Mouse (Mus musculus) cerebellum, postnatal 4 days (tissue): ENCODE measurements at regions not wholly inside any gene's neighbourhood (a gene's known extent, or its start where the extent isn't known, plus 50 kb on each side); places are given as distances from the start of the nearest gene placed in this dataset.
"Not testable (repeated sequence)": the region's sequence is repeated elsewhere in the genome, so short reads cannot be mapped to it uniquely, and the experiment has no call there.

ENCODE experiments used
- DNase-seq, 2 experiments: peaks; one replicate each; pipeline ENCODE4 v3.0.0; 2022; ENCODE audit warnings: low spot score in 2 of 2, mixed read lengths in 1 of 2

DNA sequence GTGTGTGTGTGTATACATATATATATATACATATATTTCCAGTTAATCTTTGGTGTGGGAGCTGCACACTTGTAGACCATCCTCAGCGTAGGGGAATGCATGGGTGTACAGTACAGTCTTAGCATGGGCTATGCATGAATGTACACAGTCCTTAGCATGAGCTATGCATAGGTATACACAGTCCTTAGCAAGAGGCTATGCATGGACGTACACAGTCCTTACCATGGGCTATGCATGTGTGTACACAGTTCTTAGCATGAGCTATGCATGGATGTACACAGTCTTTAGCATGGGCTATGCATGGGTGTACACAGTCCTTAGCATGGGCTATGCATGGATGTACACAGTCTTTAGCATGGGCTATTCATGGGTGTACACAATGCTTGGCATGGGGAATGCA lies 70.5 kb downstream of the Rchy1 start:
- DNase-seq: no peak

DNA sequence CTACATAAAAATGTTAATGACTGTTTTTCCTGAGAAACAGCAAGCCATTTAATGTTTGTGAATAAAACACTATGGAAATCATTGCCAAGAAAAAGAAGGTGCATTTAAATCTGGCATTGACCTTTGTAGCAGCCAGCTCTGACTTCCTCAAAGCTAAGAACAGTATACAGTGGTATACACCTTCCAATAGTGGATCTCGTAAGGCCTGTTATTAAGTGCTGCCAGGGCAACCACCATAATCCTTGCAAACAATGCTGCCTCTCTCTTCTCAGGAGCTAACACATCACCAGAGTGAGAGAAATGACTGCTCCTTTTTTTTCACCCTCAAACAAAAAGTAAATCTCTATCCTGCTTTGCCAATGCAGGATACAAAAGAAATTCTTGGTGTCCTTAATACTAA lies 81.1 kb downstream of the Rchy1 start:
- no peak for DNase-seq

DNA sequence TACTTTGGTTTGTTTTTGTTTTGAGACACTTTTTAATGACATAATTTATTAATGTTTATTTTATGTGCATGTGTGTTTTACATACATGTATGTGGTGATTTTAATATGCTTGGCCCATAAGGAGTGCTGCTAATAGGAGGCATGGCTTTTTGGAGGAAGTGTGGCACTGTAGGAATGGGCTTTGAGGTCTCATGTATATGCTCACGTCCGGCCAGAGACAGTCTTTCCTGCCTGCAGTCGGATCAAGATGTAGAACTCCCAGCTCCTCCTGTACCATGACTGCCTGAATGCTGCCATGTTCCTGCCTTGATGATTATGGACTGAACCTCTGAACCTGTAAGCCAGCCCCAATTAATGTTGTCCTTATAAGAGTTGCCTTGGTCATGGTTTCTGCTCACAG lies 82.6 kb downstream of the Rchy1 start:
- no peak for DNase-seq

DNA sequence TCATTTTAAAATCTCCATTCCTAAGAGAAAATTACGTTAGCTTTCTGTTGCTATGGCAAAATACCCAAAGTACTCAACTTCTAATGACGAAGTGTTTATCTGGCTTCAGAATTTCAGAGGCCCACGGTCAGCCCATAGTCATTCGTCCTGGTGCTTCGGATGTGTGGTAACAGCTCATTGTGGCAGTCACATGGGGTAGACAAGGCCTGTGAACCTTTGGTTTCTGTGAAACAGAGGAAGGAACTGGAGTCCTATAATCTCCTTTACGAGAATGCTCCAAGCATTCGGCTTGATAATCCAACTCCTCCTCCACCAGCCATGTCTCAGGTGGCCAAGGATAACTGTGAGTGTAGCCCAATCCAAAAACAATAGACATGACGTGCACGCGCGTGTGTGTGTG lies 84.2 kb downstream of the Rchy1 start:
- DNase-seq: no peak

DNA sequence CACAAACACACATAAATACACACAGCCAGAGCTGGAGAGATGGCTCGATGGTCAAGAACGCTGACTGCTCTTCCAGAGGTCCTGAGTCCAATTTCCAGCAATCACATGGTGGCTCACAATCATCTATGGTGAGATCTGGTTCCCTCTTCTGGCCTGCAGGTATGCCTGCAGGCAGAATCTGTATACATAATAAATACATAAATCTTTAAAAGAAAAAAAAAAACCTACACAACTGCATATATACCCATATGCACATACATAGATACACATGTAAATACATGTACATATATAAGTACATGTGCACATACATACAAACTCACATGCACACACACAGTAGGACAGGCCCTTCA lies 86.2 kb downstream of the Rchy1 start:
- DNase-seq: no peak

DNA sequence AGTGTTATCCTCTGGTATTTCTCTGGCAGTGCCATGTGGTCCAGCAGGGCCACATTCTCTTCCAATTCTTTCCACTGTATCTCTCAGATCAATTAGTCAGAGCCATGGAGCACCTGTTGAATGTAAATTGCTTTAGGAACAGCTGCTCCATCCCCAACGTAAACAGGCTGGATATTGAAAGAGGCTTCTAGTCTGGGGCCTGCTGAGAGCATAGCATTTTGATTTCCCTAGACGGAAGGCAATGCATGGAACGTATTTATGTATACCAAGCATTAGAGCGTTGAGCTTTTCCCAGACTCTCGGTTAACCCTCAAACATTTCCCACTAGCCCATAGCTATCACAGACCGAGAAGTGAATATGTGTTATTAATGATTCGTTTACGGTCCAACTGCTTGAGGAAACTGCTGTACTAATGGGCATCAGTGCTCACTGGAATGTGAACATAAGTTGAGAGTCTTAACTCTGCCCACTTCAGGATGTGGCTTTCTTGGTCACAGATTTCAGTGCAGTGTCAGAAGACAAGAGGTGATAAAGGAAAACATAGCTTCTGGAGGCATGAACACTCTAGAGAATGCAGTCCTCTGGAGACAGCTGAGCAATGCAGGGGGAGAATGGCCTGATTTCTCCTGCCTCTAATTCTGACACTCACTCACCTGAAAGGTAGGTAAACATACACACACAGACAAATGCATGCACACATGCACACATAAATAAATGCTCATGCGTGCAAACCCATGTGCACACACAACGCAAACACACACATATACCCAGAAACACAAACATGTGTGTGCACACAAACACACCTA lies 86.8 kb downstream of the Rchy1 start:
- DNase-seq: no peak

DNA sequence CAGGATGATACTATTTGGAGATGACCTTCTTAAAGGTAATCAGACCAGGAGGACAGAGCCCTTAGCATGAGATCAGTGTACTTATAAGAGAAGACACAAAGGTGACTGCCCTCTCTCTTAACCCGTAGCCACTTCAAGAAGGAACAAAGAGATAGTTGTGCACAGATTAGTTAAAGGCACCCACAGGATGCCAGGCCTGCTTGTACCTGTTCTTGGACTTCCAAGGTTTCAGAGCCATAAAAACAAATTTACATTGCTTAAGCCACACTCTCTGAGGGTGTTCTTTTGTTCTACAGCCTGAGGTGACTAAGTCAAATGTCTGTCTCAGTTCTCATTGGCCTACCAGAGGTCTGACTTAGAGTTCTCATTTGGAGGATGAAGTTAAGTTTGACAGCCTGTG lies 90.1 kb downstream of the Rchy1 start:
- no peak for DNase-seq

DNA sequence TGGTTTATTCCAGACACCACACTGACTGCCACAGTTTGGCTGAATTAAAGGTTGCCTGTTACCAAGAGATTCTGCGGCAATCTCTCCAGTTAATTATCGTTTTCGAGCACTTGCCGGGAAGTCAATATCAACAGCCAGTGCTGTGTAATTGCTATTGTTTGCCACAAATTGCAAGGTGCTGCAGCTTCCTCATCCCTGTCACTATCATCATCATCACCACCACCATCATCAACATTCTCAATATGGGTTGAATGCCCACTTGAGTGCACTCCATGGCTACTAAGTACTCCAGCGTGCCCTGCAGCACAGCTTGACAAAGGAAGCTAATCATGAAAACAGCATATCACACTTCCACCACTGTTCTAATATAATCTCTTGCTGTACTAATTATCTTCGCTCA lies 93.1 kb downstream of the Rchy1 start:
- no peak for DNase-seq

DNA sequence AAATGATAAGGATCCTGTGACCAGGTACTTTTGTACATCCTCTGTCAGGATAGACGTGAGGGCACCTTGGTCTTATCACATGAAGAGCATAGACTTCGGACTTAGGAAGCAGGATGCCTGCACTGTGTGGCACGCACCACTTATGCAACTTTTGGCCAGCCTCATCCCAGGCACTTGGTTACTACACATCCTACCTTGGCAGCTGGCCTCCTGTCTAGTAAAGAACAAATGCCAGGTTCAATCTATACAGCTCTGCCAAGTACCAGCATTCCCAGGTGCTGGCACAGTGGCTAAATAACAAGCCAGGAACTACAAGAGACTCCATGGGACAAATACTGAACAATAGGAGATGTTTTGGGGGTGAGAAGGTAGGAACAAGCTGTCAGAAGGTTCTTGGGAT lies 96.7 kb downstream of the Rchy1 start:
- no peak for DNase-seq

DNA sequence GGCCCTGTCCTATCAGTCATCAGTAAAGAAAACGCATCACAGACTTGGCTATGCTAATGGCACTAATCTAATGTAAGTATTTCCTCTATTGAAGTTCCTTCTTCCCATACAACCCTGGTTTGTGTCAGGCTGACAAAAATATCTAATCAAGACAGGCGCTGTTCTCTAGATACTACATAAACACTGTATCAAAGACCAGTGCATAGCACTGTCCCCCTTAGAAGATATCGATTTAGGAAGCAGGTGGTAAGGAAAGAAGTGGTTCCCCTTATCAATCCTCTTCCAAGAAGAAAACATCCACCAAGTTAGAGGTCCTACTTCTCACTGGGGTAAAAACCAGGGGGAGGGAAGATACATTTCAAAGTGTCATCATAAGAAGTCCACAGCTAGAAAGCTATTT lies 97.5 kb downstream of the Rchy1 start:
- DNase-seq: no peak

DNA sequence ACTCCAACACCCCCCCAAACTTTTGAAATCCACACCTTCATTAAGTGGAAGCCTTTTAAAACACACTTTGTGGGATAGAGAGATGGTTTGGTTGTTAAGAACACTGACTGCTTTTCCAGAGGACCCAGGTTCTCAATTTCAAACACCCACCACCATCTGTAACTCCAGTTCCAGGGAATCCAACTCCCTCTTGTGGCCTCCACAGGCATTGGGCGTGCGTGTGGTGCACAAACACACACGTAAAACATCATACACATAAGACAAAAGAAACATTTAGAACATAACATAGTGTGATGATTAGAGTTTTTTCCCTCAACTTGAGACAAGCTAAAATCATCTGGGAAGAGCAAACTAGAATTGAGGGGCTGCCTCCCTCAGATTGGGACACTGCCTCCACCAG lies 100.0 kb downstream of the Rchy1 start:
- DNase-seq: no peak

DNA sequence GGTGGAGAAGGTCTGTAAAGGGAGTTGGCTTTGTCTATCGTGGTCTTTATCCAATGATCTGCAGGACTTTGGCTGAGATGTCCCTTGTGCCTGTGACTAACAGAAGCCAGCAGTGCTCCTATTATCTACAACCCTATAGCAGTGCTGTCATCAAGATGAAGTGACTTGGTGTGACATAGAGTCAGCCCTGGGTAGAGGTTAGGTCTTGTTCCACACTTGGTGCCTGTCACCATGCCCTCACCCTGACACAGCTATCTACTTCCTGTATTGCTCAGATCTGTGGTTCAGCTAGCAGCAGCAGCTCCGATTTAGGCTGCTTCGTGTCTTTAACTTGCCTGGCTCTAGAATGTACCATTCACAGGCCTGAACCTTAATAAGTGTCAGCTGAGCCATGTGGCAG lies 100.6 kb downstream of the Rchy1 start:
- DNase-seq: no peak

DNA sequence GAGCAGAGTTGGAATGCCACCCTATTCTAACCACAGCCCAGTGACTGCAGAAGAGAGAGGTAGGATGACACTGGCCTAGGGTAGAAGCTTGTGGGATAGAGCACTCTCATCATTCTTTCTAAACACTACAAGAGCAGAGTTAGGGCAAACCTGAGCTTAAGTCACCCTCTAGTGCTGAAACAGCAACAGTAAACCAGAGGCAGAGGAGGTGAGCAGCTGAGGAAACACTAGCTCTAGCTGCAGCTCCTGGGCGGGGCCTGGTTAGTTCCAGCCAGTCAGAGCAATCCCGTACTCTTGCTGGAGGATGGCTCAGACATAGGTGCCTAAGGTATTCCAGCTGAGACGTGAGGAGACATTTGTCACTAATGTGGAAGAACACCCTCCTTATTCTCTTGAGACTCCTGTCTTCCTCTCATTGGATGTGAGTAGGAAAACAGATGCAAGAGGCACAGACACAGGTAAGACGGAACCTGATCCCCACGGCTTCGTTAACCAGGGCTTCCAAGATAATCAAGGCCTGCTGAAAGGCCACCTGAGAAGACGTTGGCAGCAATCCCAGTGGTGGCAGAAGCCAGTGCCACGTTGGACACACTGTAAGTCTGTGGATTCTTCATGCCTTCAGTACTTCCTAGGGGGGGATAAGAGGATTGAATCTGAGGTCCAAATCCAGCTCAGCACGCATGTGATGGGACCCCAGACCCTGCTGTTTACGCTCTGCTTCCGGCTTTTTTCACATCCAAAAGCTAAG lies 101.3 kb downstream of the Rchy1 start:
- no peak for DNase-seq

DNA sequence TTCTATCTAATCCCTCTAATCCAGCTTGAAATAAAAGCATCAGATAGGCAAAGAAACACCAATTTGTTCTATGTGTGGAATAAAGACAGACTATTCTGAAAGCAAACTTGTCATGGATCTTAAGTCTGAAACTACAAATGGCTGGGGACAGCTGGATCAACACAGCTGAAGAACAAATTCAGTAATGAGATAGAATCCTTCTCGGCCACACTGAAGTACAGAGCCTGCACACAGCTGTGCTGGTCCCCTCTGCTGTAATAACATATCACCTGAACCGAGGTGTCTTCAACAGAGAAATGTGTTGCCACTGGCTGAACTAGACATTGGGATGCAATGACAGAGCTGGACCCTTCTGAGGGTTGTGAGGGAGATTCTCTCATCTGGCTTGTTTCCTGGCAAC lies 102.4 kb downstream of the Rchy1 start:
- DNase-seq: no peak

DNA sequence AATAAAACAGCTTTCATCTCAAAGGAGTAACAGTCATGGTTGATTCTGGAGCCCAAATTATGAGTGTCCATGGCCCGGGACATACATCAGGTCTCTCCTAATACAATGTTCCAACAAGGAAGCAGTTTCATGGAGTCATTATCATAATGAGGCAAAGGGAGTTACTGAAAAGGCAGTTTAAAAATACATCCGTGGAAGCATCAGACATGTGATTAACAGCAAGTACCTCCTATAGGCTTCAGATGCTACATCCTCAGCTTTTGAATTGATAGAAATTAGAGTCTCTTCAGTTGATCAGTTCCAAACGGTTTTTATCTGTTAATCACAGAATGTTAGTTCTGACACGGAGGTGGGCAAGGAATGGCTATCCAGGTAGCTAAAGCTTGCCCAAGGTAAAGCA lies 110.5 kb downstream of the Rchy1 start:
- DNase-seq: no peak

DNA sequence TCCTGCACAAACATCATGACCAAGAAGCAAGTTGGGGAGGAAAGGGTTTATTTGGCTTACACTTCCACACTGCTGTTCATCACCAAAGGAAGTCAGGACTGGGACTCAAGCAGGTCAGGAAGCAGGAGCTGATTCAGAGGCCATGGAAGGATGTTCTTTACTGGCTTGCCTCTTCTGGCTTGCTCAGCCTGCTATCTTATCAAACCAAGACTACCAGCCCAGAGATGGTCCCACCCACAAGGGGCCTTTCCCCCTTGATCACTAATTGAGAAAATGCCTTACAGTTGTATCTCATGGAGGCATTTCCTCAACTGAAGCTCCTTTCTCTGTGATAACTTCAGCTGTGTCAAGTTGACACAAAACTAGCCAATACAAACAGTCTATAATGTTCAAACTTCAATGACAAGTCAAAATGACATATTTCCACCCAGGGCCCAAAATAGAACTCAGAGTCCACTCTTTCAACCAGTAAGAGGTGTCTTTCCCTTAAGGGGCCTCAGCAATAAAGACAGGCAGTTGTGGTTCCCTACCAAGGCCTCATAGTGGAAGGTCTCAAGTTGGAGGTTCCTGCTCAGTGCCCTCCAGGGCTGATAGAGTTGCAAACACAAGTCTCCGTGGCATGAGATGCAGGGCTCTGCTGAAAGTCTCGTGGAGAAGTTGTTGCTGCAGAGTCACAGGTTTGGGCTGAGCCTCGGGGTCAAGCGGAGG lies 111.9 kb downstream of the Rchy1 start:
- not testable (repeated sequence) for DNase-seq

DNA sequence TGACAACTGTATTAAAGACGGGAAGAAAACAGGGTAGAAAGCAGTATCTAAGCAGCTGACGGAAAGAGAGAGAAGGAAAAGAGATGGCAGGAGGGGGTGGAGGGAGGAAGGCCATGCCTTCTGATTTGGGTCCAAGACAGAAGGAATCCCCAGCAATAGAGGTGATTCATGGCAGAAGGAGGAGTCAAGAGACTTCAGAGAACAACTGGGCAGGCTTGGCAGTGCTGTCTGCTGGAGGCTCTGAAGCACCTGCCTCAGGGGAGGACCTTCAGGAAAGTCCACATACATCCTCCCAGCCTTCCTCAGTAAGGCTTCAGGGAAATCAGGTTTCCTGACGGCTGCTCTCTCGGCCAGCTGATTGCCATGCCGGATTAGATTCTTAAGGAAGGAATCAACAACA lies 112.4 kb downstream of the Rchy1 start:
- DNase-seq: no peak

DNA sequence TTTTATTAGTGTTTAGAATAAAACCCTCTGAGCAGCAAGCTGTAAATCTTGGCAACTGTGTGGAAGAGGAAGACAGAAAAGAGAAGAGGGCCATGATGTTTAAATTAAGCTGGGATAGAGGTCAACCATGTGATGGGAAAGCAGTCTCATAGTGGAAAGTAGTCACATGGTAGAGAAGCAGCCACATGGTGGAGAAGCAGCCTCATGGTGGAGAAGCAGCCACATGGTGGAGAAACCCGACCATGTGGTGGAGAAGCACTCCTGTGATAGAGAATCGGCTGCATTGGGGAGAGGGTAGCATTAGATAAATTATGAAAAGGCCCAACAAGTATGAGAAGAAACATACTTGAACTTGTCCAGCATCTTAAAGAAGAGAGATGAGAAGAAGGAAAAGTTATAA lies 113.3 kb downstream of the Rchy1 start:
- DNase-seq: no peak

DNA sequence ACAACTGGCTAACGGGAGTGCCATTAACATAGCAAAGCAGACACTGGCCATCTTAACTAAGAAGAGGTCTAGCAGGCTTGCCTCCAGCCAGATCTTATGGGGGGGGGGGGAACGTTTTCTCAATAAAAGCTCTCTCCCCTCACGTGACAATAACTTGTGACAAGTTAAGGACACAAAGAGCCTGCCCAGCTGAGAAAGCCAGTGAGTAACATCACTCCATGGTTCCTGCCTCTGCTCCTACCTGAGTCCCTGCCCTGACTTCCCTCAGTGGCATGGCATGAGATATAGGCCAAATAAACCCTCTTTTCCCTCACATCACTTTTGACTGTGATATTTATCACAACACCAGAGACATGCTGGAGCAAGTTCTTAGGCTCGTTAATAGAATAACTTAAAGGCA lies 113.8 kb downstream of the Rchy1 start:
- DNase-seq: no peak

DNA sequence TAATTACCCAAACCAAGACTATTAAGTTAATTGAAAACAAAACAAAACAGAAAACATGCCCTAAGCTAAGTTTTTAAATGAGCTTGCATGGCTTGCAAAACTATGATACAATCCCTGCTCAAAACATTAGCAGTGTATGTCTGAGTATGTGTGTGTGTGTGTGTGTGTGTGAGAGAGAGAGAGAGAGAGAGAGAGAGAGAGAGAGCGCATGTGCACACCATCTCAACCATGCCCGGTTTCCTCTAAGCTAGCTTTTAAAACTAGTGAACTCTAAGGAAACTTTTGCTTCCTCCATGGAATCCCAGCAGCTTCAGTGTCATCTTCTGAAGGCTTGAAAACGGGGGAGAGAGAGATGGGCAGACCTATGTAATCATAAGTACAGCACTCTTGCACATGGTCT lies 114.3 kb downstream of the Rchy1 start:
- DNase-seq: no peak

DNA sequence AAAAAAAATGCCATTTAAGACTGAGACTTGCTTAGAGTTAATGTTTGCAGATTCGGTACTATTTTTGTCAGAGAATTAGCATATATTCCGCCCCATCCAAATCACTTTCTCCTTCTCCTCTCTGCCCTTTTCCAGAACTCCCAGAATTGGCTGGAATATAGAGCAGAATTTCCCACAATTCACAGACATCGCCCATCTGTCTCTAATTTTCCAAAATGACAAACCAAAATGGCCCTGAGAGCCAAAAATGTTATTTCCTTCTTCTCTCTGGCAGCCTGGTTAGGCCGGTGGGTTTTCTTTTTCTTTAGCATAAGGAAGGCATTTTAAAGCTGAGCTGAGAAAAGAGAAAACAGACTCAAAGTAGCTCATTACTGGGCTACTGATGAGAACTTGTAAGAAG lies 119.8 kb downstream of the Rchy1 start:
- no peak for DNase-seq

DNA sequence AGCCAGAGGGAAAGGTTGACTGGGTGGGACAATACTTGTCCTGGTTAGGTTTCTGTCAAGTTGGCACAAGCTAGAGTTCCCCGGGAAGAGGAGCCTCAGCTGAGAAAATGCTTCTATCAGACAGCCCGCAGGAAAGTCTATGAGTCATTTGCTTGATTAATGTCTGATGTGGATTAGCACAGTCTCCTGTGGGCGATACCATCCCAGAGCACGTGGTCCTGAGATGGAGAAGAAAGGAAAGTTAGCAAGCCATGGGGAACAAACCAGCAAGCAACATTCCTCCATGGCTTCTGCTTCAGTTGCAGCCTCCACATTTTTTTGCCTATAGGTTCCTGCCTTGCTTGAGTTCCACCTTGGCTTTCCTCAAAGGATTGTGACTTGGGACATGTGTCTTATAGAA lies 121.8 kb downstream of the Rchy1 start:
- no peak for DNase-seq

DNA sequence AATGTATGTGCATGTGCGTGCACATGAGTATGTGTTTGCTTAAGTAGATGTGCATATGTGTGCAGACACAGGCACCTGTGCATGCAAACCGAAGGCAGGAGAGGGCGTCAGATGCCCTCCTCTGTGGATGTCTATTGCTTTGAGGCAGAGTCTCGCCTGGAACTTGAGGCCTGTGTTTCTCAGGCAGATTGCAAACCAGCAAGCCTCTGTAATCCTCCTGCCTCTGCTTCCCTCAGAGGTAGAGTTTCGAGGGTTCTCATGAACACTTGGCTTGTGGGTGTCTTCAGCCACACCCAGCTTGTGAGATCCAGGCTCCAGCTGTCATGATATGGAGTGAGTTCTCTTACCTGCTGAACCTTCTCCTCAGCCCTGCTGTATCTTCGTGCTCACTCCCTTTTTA lies 134.4 kb downstream of the Rchy1 start:
- DNase-seq: no peak
